Mouse (Mus musculus) heart, embryonic 16.5 days (tissue): ENCODE results near the gene Nsd1. TPM values are rescaled to one million over a fixed set of nuclear protein-coding genes. Genes with fewer than 3 reads are reported as not detected.

ENCODE experiments used
- ATAC-seq: fragments of 200-750 bp; cut with Nextera tagmentation; replicated peaks from 2 replicates; pipeline ENCODE4 v1.8.0; 2017; ENCODE audit warnings: moderate number of reproducible peaks; ENCODE audit not compliant: insufficient read depth, low FRiP score; ENCODE audit errors: extremely low read depth
- H3K27ac ChIP-seq: fragments of 300-500 bp; sonication (generic); 2 replicates; pipeline ENCODE4 v1.5.1; 2014; ENCODE audit warnings: mild to moderate bottlenecking, low read length, control low read depth, moderate library complexity
- H3K27me3 ChIP-seq: fragments of 300-500 bp; sonication (generic); 2 replicates; pipeline ENCODE4 v1.6.1; 2014; ENCODE audit warnings: low read length, mixed read lengths; ENCODE audit not compliant: control insufficient read depth, insufficient read depth
- H3K36me3 ChIP-seq: fragments of 300-500 bp; sonication (generic); 2 replicates; pipeline ENCODE4 v1.6.1; 2014; ENCODE audit not compliant: control insufficient read depth, insufficient read depth
- H3K4me1 ChIP-seq: fragments of 300-500 bp; sonication (generic); 2 replicates; pipeline ENCODE4 v1.6.1; 2014; ENCODE audit warnings: low read length, mixed read lengths; ENCODE audit not compliant: control insufficient read depth, insufficient read depth
- H3K4me2 ChIP-seq: fragments of 300-500 bp; sonication (generic); 2 replicates; pipeline ENCODE4 v1.6.1; 2014; ENCODE audit warnings: low read depth, mild to moderate bottlenecking, control low read depth, low read length
- H3K4me3 ChIP-seq: fragments of 300-500 bp; sonication (generic); 2 replicates; pipeline ENCODE4 v1.5.1; 2014; ENCODE audit warnings: mild to moderate bottlenecking, control low read depth, low read length
- H3K9ac ChIP-seq: fragments of 300-500 bp; sonication (generic); 2 replicates; pipeline ENCODE4 v1.6.1; 2014; ENCODE audit warnings: low read length, control low read depth
- H3K9me3 ChIP-seq: fragments of 300-500 bp; sonication (generic); replicated peaks from 2 replicates; pipeline ENCODE4 v1.6.1; 2016; ENCODE audit warnings: low read length; ENCODE audit not compliant: control insufficient read depth
- WGBS: fragments of 180-500 bp; shearing (Covaris S2); extraction: QIAGEN DNeasy Blood & Tissue Kit; methylation state at CpG from one replicate; pipeline ENCODE4 v1.1.7; 2014; 5-methylcytosine and 5-hydroxymethylcytosine counted together
- polyA plus RNA-seq: library from polyadenylated mRNA; unstranded; fragments of >200 nt; fragmentation: Nextera tagmentation; extraction: Ambion mirVana; gene quantifications from 2 replicates; pipeline ENCODE4 v1.2.1, GENCODE M21; 2015

Gene Nsd1
- polyA plus RNA-seq, 1 experiment from 2014 or later: 38.1 TPM

DNA sequence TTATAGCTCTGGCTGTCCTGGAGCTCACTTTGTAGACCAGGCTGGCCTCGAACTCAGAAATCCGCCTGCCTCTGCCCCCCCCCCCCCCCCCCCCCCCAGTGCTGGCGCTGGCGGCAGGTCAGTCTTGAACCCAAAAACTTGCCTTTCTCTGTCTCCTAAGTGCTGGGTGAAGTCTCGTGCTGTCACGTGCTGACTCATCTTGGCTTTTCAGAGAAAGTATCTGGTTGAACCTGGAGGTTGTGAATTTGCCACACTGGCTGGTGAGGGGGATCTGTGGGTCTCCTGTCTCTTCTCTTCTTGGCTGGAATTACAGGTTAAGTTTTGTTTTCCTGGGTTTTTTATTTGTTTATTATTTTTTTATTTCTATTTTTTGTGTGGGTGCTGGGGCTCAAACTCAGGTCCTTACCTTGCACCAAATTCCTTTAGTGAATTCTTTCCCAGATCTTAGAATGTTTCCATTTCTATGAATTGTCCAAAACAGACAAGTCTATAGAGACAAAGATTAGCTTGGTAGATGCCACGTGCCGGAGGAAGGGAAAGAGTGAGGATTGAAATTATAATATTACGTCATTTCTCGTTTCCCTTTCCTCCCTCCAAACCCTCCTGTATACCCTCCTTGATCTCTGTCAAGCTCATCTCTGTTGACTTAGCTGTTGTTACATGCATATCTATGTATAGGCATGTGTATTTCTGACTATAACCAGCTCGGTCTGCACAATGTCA lies 4.8 kb upstream of the Nsd1 start:
- ATAC-seq: no peak
- Histone ChIP-seq H3K4me3 (no peak overlapping the region), H3K27ac (no peak overlapping the region), H3K4me1 (peaks cover under 1% of the 10 kb centered on the region; the same call in 1 of the 2 replicates), H3K36me3 (no peaks in the 10 kb centered on the region), H3K27me3 (no peaks in the 10 kb centered on the region), H3K9ac (no peak overlapping the region), H3K9me3 (no peaks in the 10 kb centered on the region), H3K4me2 (no peak overlapping the region)
- WGBS: 75% methylated on average over 9 of the region's 11 CpGs

DNA sequence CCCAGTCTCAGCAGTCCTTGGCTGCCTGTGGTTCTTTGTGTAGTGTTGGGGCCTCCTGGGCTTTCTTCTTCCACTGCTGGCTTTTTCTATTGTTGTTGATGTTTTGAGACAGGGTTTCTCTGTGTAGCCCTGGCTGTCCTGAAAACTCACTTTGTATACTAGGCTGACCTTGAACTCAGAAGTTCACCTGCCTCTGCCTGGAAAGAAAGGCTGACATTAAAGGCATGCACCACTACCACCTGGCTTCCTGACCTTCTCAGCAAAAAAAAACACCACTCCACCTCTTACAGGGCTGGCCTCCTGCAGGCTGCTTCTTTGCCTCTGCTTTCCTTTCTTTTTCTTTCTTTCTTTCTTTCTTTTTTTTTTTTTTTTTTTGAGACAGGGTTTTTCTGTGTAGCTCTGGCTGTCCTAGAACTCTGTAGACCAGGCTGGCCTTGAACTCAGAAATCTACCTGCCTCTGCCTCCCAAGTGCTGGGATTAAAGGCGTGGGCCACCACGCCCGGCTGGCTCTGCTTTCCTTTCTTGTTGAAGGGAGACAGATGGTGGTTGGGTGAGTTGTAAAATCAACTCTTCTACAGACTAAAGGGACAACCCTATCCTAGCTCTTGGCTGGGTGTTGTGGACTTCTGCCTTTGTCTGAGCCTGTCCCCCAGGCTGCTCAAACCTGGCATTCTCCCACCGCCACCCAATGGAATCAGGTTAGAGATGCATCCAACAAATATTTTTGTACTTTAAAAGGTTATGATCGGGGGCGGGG lies 4.0 kb upstream of the Nsd1 start:
- H3K27me3 ChIP-seq: no peaks in the 10 kb centered on the region
- H3K36me3 ChIP-seq: no peaks in the 10 kb centered on the region
- no peak overlapping the region for H3K9ac ChIP-seq
- ATAC-seq: no peak
- peaks cover 3% of the 10 kb centered on the region for H3K4me1 ChIP-seq
- WGBS: 85% methylated on average over 6 of the region's 6 CpGs
- H3K27ac ChIP-seq: no peak overlapping the region
- no peaks in the 10 kb centered on the region for H3K9me3 ChIP-seq
- H3K4me3 ChIP-seq: no peak overlapping the region
- H3K4me2 ChIP-seq: no peak overlapping the region

DNA sequence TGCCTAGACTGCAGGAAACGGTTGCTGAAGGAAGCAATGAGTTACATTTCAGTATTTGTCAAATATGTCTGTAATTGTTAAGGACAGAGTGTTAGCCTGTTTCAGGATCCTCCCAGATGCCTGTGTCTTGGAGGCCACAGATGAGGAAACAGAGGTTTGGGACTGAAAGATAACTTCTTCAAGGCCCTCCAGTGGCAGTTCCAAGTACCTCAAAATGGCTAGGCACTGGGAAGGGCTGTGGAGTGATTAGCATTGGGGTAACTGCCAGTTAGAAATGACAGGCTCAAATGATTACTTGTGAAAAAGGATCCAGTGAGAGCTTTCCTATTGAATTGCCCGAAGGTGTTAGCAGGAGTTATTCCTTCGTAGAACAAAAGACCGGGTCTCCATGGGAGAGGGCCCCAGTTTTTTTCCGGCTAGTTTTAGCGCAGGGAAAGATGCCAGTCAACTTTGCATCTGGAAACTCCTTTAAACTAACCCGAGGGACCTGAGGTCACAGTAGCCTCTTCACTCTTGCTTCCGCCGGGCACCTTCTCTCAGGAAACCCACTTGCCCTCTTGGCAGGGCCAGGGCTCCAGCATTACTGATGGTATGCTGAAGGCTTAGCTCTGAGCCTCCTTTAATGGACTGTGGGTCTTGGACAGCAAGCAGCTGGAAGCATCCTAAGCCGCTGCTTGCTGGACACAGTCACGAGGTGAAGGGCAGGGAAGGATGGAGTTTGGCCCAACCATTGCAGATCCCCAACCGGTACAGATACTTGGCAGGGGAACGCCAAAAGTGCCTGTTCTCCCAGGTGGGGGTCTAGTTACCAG lies 539 bp upstream of the Nsd1 start:
- Histone ChIP-seq H3K27ac (no peak overlapping the region), H3K4me3 (no peak overlapping the region)
- ATAC-seq: no peak

DNA sequence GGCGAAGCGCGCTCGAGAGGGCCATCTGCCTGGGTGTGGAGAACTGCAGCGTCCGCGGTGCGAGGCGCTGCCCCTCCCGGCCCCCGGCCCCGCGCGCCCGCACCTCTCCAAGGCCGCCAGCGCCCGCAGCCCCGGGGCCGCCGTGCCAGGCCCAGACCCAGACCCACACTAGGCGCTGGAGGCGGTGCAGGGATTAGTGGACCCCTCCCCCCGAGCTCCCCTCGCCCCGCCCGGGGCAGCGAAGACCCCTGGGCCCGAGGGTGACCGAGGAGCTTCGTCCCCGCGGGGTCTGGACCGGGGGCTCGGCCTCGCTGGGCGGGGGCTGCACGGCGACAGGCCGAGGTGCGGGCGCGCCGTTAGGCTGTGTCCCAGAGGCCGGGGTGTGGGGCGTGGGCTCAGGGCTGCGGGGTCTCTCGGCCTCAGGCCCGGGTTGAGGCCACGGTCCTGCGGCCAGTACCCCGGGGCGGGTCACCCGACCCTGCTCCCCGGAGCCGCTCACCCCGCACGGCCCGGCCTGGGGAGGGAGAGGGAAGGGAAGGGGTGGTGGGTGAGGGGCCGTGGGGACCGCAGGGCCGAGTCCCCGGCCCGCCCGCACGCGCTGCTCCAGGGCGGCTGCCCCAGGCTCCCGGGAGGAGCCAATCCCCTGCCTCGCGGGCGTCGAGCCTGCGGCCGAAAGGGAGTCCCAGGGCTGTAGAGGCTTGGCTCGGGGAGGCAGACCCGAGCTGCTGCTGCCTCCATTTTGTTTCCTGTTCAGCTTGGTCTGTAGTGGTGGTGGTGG lies 800 bp downstream of the Nsd1 start:
- WGBS: 2% methylated on average over 73 of the region's 77 CpGs
- H3K9ac ChIP-seq: peak overlapping the region; percentile 99
- H3K27me3 ChIP-seq: no peaks in the 10 kb centered on the region
- H3K4me3 ChIP-seq: peak overlapping the region; percentile 82
- peak overlapping the region; percentile 98 for H3K27ac ChIP-seq
- no peaks in the 10 kb centered on the region for H3K9me3 ChIP-seq
- peaks cover 26% of the 10 kb centered on the region for H3K4me1 ChIP-seq
- peak overlapping the region; percentile 80 for H3K4me2 ChIP-seq
- H3K36me3 ChIP-seq: peaks cover 7% of the 10 kb centered on the region
- ATAC-seq: peak; percentile 28

More for the DNA sequence above, 539 bp upstream of the Nsd1 start:
- WGBS: 80% methylated on average over 13 of the region's 13 CpGs
- no peak overlapping the region for H3K9ac ChIP-seq
- no peaks in the 10 kb centered on the region for H3K27me3 ChIP-seq
- H3K9me3 ChIP-seq: no peaks in the 10 kb centered on the region
- H3K36me3 ChIP-seq: peaks cover 7% of the 10 kb centered on the region
- H3K4me2 ChIP-seq: no peak overlapping the region; the same call in 1 of the 2 replicates
- H3K4me1 ChIP-seq: peaks cover 17% of the 10 kb centered on the region

DNA sequence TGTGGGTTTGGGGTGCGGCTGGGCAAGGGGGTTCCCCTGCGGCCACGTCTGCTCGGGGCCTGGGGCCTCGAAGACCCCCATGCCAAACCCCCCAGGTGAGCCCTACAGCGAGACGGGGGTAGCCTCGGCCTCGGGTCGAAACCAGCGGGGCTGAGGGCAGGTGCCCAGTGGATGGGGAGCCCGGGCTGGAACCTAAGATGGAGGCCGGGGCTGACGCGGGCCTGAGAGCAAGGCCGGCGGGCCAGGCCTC lies 1.3 kb downstream of the Nsd1 start:
- peaks cover 9% of the 10 kb centered on the region for H3K36me3 ChIP-seq
- 1% methylated on average over 17 of the region's 17 CpGs for WGBS
- H3K27me3 ChIP-seq: no peaks in the 10 kb centered on the region

DNA sequence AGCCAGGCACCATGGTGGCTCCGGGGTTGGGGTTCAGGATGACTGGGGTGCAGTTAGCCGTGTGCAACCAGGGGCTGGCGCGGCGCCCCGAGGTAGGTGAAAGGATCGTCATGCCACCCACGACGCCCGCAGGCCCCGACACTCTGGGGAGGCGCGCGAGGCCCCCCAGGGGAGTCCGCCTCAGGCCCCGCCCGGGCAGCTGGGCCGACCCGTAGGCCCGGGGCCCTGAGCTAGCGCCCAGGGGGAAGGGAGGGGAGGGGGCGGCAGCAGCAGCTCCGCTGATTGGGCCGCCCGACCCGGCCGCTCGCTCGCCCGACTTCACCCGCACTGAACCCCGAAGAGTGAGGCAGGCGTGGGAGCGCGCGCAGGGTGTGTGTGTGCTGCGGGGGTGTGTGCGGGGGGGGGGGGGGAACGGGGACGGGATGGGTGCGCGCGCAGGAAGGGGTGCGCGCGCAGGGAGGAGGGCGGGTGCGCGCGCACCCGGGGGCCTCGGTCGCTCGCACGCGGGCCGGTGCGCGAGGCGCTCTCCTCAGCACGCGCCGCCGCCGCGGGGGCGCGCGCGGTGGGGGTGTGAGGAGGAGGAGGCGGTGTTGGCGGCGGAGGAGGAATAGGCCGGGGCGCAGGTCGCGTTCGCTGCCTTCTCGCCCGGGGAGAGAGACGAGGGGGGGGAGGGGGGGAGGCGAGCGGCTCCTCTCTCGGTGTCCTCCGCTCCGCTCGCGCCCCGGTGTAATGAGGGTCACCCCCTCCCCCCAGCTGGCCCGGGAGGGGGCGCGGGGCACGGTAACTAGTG lies 1.8 kb downstream of the Nsd1 start:
- peak; percentile 81 for ATAC-seq
- Histone ChIP-seq H3K9me3 (no peaks in the 10 kb centered on the region), H3K4me2 (peak overlapping the region; percentile 80), H3K27ac (peak overlapping the region; percentile 98), H3K4me1 (peaks cover 35% of the 10 kb centered on the region), H3K27me3 (no peaks in the 10 kb centered on the region), H3K4me3 (peak overlapping the region; percentile 82), H3K36me3 (peaks cover 14% of the 10 kb centered on the region), H3K9ac (peak overlapping the region; percentile 99)
- WGBS: under 1% methylated on average over 34 of the region's 93 CpGs

More for the DNA sequence above, 1.3 kb downstream of the Nsd1 start:
- H3K4me1 ChIP-seq: peaks cover 30% of the 10 kb centered on the region
- no peaks in the 10 kb centered on the region for H3K9me3 ChIP-seq
- H3K27ac ChIP-seq: peak overlapping the region; percentile 98
- peak overlapping the region; percentile 80 for H3K4me2 ChIP-seq
- ATAC-seq: peak; percentile 37
- H3K4me3 ChIP-seq: peak overlapping the region; percentile 82
- peak overlapping the region; percentile 99 for H3K9ac ChIP-seq

DNA sequence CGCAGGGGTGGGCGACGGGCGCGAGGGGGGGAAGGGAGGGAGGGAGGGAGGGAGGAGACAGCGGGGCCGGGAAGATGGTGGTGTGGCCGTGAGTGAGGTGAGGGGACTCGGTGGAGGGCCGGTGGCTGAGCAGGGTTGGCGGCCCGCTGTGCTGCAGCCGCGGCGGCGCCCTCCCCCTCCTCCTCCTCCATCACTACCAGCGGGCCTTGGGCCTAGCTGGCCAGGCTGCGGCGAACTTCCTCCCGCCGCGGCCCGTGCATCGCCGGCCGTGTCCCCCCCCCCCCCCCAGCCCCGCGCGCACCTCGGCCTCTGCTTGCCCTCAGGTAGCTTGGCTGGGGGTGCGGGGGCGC lies 2.4 kb downstream of the Nsd1 start:
- Histone ChIP-seq H3K27me3 (no peaks in the 10 kb centered on the region), H3K36me3 (peaks cover 15% of the 10 kb centered on the region), H3K4me3 (peak overlapping the region; percentile 82), H3K27ac (peak overlapping the region; percentile 98), H3K4me1 (peaks cover 38% of the 10 kb centered on the region), H3K4me2 (peak overlapping the region; percentile 80), H3K9ac (peak overlapping the region; percentile 99), H3K9me3 (no peaks in the 10 kb centered on the region)
- WGBS: 1% methylated on average over 13 of the region's 32 CpGs
- peak; percentile 24; the same call in 1 of the 2 replicates for ATAC-seq
